Comparison of ENCODE assay signal across 8 mouse cellular contexts in genomic region chr1:37872131-37873067, GRCm38 (mm10). TPM values are rescaled to one million over a fixed set of nuclear protein-coding genes. Genes with fewer than 3 reads are reported as not detected.
DNase-seq lines count a peak whose midpoint lies in the region; ATAC-seq lines count a peak whose summit lies in the region.

No protein-coding gene starts in this region.

- no peaks in the 10 kb centered on the region for H3K27me3 ChIP-seq in intestine, embryonic 16.5 days (replicated peaks; ENCODE audit: control insufficient read depth, insufficient read depth, low read length)
- H3K27me3 ChIP-seq in midbrain, embryonic 10.5 days (ENCODE audit: low read depth, poor library complexity, severe bottlenecking): peaks cover 8% of the 10 kb centered on the region; the same call in 1 of the 2 replicates

- H3K9ac ChIP-seq in intestine, embryonic 16.5 days (ENCODE audit: low read depth, low read length): peak overlapping the region; percentile 68

- H3K4me3 ChIP-seq in intestine, embryonic 16.5 days (ENCODE audit: low read length): peak overlapping the region; percentile 61
- H3K4me3 ChIP-seq in midbrain, embryonic 10.5 days: peak overlapping the region; percentile 64

- DNase-seq in urinary bladder, adult 18-20 months (ENCODE audit: low spot score in 2 of 2): peak; percentile 64 to 68
- DNase-seq in urinary bladder, postnatal 10 days (ENCODE audit: low spot score): no peak
- DNase-seq in embryo, embryonic 9.5 days (ENCODE audit: extremely low spot score): peak; percentile 84
- DNase-seq in gastrocnemius, postnatal 36 days: peak; percentile 62 to 64
- DNase-seq in left cerebral cortex, postnatal 36 days (ENCODE audit: low spot score in 2 of 2): peak; percentile 81 to 83
- peak; percentile 72 for DNase-seq in midbrain, embryonic 10.5 days (ENCODE audit: low spot score)
- DNase-seq in right cerebral cortex, postnatal 4 days: peak; percentile 72

- ATAC-seq in intestine, embryonic 16.5 days: peak; percentile 90

- intact Hi-C loops in gastrocnemius, postnatal 36 days (cut with DNase I): no loop called here
- intact Hi-C loops in left cerebral cortex, postnatal 36 days (cut with DNase I): no loop called here

- H3K27ac ChIP-seq in intestine, embryonic 16.5 days (ENCODE audit: low read length): peak overlapping the region; percentile 76
- peak overlapping the region; percentile 81 for H3K27ac ChIP-seq in midbrain, embryonic 10.5 days (replicated peaks)

- no peaks in the 10 kb centered on the region for H3K4me1 ChIP-seq in intestine, embryonic 16.5 days (ENCODE audit: control insufficient read depth, insufficient read depth, low read length)
- peaks cover 15% of the 10 kb centered on the region for H3K4me1 ChIP-seq in midbrain, embryonic 10.5 days

- H3K36me3 ChIP-seq in intestine, embryonic 16.5 days (ENCODE audit: control insufficient read depth, insufficient read depth, low read length): peaks cover 14% of the 10 kb centered on the region
- peaks cover 30% of the 10 kb centered on the region for H3K36me3 ChIP-seq in midbrain, embryonic 10.5 days

- H3K4me2 ChIP-seq in intestine, embryonic 16.5 days (ENCODE audit: low read depth, low read length): peak overlapping the region; percentile 77

- WGBS in intestine, embryonic 16.5 days: 4% methylated on average over 33 of the region's 33 CpGs
- 7% methylated on average over 33 of the region's 33 CpGs for WGBS in midbrain, embryonic 10.5 days

- peaks cover 8% of the 10 kb centered on the region; the same call in 1 of the 2 replicates for H3K9me3 ChIP-seq in intestine, embryonic 16.5 days (ENCODE audit: control insufficient read depth, low read length)
- peaks cover 8% of the 10 kb centered on the region; the same call in 1 of the 2 replicates for H3K9me3 ChIP-seq in midbrain, embryonic 10.5 days (replicated peaks)

RNA-seq across cellular contexts. Expression of gene Lipt1, which starts 0.9 kb away (rescaled TPM):
- total RNA-seq in gastrocnemius, postnatal 36 days (2021): 1 to 10 TPM; 5.4 to 7.1 TPM
- 8.4 and 9.2 TPM in 2 replicates for polyA plus RNA-seq in intestine, embryonic 16.5 days (2015; fragmentation: Nextera tagmentation; extraction: Ambion mirVana)
- 1 to 10 TPM; 8.0 to 9.9 TPM for total RNA-seq in left cerebral cortex, postnatal 36 days (2021)
- 7.3 and 8.9 TPM in 2 replicates for polyA plus RNA-seq in midbrain, embryonic 10.5 days (2016; fragmentation: Nextera tagmentation; extraction: Ambion mirVana)

RNA-seq across cellular contexts. Expression of gene Tsga10, which starts 6.2 kb away (rescaled TPM):
- 1 to 10 TPM; 3.4 to 5.0 TPM for total RNA-seq in gastrocnemius, postnatal 36 days (2021)
- 4.0 TPM in 2 replicates for polyA plus RNA-seq in intestine, embryonic 16.5 days (2015; fragmentation: Nextera tagmentation; extraction: Ambion mirVana)
- total RNA-seq in left cerebral cortex, postnatal 36 days (2021): 10 to 100 TPM; 16.2 to 25.2 TPM
- 11.0 and 15.0 TPM in 2 replicates for polyA plus RNA-seq in midbrain, embryonic 10.5 days (2016; fragmentation: Nextera tagmentation; extraction: Ambion mirVana)

RNA-seq across cellular contexts. Expression of gene Mitd1, which starts 17.8 kb away (rescaled TPM):
- 1 to 10 TPM; 1.6 to 2.3 TPM for total RNA-seq in gastrocnemius, postnatal 36 days (2021)
- polyA plus RNA-seq in intestine, embryonic 16.5 days (2015; fragmentation: Nextera tagmentation; extraction: Ambion mirVana): 28.8 and 29.0 TPM in 2 replicates
- total RNA-seq in left cerebral cortex, postnatal 36 days (2021): 10 to 100 TPM in 1 of 2 experiments, 1 to 10 TPM in 1; 9.1 to 10.5 TPM
- 20.8 and 23.1 TPM in 2 replicates for polyA plus RNA-seq in midbrain, embryonic 10.5 days (2016; fragmentation: Nextera tagmentation; extraction: Ambion mirVana)

RNA-seq across cellular contexts. Expression of gene Mrpl30, which starts 17.9 kb away (rescaled TPM):
- total RNA-seq in gastrocnemius, postnatal 36 days (2021): 100 to 1,000 TPM; 234 to 269 TPM
- polyA plus RNA-seq in intestine, embryonic 16.5 days (2015; fragmentation: Nextera tagmentation; extraction: Ambion mirVana): 252 and 267 TPM in 2 replicates
- 100 to 1,000 TPM; 125 to 137 TPM for total RNA-seq in left cerebral cortex, postnatal 36 days (2021)
- 245 and 251 TPM in 2 replicates for polyA plus RNA-seq in midbrain, embryonic 10.5 days (2016; fragmentation: Nextera tagmentation; extraction: Ambion mirVana)

RNA-seq across cellular contexts. Expression of gene Lyg2, which starts 43.9 kb away (rescaled TPM):
- total RNA-seq in gastrocnemius, postnatal 36 days (2021): not detected
- not detected in 2 replicates for polyA plus RNA-seq in intestine, embryonic 16.5 days (2015; fragmentation: Nextera tagmentation; extraction: Ambion mirVana)
- total RNA-seq in left cerebral cortex, postnatal 36 days (2021): not detected
- not detected in 2 replicates for polyA plus RNA-seq in midbrain, embryonic 10.5 days (2016; fragmentation: Nextera tagmentation; extraction: Ambion mirVana)
